Mouse (Mus musculus): Measurements from ENCODE around the gene Mogat2. TPM values are rescaled to one million over a fixed set of nuclear protein-coding genes. Genes with fewer than 3 reads are reported as not detected.

Mogat2 gene
- not detected for total RNA-seq (2023)

GRCm38 (mm10) chr7:99238417-99238816, at the start of gene Mogat2:
Gene Mogat2, minus strand, starts transcription at chr7:99238619.

GRCm38 (mm10) chr7:99267251-99267896, 29.0 kb upstream of the Mogat2 start, which contains the start of gene Map6:
Gene Map6, plus strand, starts transcription at chr7:99267447.

GRCm38 (mm10) chr7:99182432-99183172, 55.8 kb downstream of the Mogat2 start, which contains the start of gene Dgat2:
Gene Dgat2, minus strand, starts transcription at chr7:99182719.

Other genes starting within 250 kb of the Mogat2 start
- gene Uvrag, start 97.5 kb downstream of the Mogat2 start, total RNA-seq (2023): 100 to 1,000 TPM; 191 to 196 TPM
- 10 to 100 TPM; 40.4 to 42.2 TPM for gene Dgat2, start 55.9 kb downstream of the Mogat2 start, total RNA-seq (2023)
- gene Map6, start 28.8 kb upstream of the Mogat2 start, total RNA-seq (2023): 1 to 10 TPM; 5.3 to 8.2 TPM
- gene Serpinh1, start 114.6 kb upstream of the Mogat2 start, total RNA-seq (2023): 1 to 10 TPM in 1 of 2 experiments, not detected in 1; 1.4 TPM
- gene Gdpd5, start 142.8 kb upstream of the Mogat2 start, total RNA-seq (2023): 10 to 100 TPM in 1 of 2 experiments, 1 to 10 TPM in 1; 8.5 to 15.9 TPM
- 1 to 10 TPM in 1 of 2 experiments, under 1 TPM in 1; 0.55 to 1.2 TPM for gene Klhl35, start 227.4 kb upstream of the Mogat2 start, total RNA-seq (2023)
- 100 to 1,000 TPM; 620 to 759 TPM for gene Rps3, start 245.1 kb upstream of the Mogat2 start, total RNA-seq (2023)

All from monocyte, adult 59 days (primary cell).